Mouse (Mus musculus) kidney, embryonic 14.5 days (tissue): ENCODE data around the gene Kri1. TPM values are rescaled to one million over a fixed set of nuclear protein-coding genes. Genes with fewer than 3 reads are reported as not detected.
A peak's percentile ranks its signal among the peaks of the same experiment; 100 is the strongest.

Source experiments
- ATAC-seq: fragments of 200-750 bp; cut with Nextera tagmentation; 2 replicates; pipeline ENCODE4 v1.8.0; 2017; ENCODE audit warnings: moderate number of reproducible peaks, mild to moderate bottlenecking, moderate TSS enrichment, moderate library complexity; ENCODE audit not compliant: low FRiP score, low TSS enrichment
- H3K27ac ChIP-seq: fragments of 300-500 bp; sonication (generic); 2 replicates; pipeline ENCODE4 v1.5.1; 2014; ENCODE audit warnings: low read depth, mild to moderate bottlenecking, low read length, moderate library complexity, mixed read lengths
- H3K27me3 ChIP-seq: fragments of 300-500 bp; sonication (generic); 2 replicates; pipeline ENCODE4 v1.6.1; 2014; ENCODE audit warnings: mild to moderate bottlenecking, low read length; ENCODE audit not compliant: control insufficient read depth, insufficient read depth
- H3K36me3 ChIP-seq: fragments of 300-500 bp; sonication (generic); 2 replicates; pipeline ENCODE4 v1.6.1; 2014; ENCODE audit warnings: low read length, mixed read lengths; ENCODE audit not compliant: control insufficient read depth, insufficient read depth
- H3K4me1 ChIP-seq: fragments of 300-500 bp; sonication (generic); 2 replicates; pipeline ENCODE4 v1.6.1; 2014; ENCODE audit warnings: low read length, mixed read lengths; ENCODE audit not compliant: control insufficient read depth, insufficient read depth
- H3K4me2 ChIP-seq: fragments of 300-500 bp; sonication (generic); replicated peaks from 2 replicates; pipeline ENCODE4 v1.6.1; 2014; ENCODE audit warnings: low read depth, mild to moderate bottlenecking, low read length
- H3K4me3 ChIP-seq: fragments of 300-500 bp; sonication (generic); 2 replicates; pipeline ENCODE4 v1.5.1; 2014; ENCODE audit warnings: mild to moderate bottlenecking, low read length
- H3K9ac ChIP-seq: fragments of 300-500 bp; sonication (generic); 2 replicates; pipeline ENCODE4 v1.6.1; 2014; ENCODE audit warnings: low read depth, mild to moderate bottlenecking, low read length, moderate library complexity
- H3K9me3 ChIP-seq: fragments of 300-500 bp; sonication (generic); 2 replicates; pipeline ENCODE4 v1.6.1; 2016; ENCODE audit warnings: low read length; ENCODE audit not compliant: control insufficient read depth
- WGBS: fragments of 180-500 bp; shearing (Covaris S2); extraction: QIAGEN DNeasy Blood & Tissue Kit; methylation state at CpG from one replicate; pipeline ENCODE4 v1.1.7; 2014; 5-methylcytosine and 5-hydroxymethylcytosine counted together
- polyA plus RNA-seq: library from polyadenylated mRNA; unstranded; fragments of >200 nt; fragmentation: Nextera tagmentation; extraction: Ambion mirVana; gene quantifications from 2 replicates; pipeline ENCODE4 v1.2.1, GENCODE M21; 2014

Gene Kri1
- polyA plus RNA-seq: 15.3 and 18.6 TPM in 2 replicates

DNA sequence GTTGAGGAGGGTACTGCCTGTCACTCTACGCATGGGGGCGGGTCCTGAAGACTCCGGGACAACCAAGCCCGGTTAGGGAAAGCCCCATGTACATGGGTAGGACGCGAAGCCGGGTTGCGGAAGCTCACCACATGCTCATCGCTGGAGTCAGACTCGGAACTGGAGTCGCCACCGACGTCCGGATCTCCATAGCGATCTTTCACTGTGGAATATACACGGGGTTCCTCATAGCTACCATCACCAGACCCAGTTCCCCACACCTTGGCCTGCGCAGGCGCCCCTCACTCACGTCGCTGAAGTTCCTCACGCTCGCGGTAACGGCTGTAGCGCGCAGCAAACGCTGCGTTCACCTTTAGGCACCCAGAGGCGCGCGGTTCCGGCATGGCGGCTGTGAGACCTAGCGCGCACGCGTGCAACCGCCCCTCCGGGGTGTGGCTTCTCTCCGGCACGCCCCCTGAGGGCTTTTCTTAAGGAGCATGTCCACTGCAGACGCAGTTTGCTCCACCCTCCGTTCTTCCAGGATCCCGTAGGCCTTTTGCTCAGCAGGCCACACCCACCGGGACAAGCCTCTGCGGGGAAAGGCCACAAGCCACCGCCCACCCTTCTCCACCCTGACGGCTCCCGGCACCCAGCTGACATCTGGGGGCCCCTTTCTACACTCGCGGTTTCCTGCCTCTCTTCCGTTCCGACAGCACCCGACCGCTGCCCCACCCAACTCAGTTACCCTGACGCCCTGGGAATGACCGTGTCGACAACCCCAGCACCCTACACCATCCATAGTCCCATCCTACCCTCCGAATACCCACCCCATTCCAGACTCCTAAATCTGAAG lies at the start of gene Kri1:
Gene Kri1 (minus strand): TSS at position 399 of the 832 bp plus-strand sequence.
- no peaks in the 10 kb centered on the region for H3K27me3 ChIP-seq
- peaks cover 22% of the 10 kb centered on the region for H3K36me3 ChIP-seq
- peak within 1 kb of the TSS; percentile 84; the same call in 1 of the 2 replicates for H3K27ac ChIP-seq
- H3K4me3 ChIP-seq: peak within 1 kb of the TSS; percentile 86
- peak; percentile 72 for ATAC-seq
- H3K9ac ChIP-seq: peak within 1 kb of the TSS; percentile 84
- no peaks in the 10 kb centered on the region for H3K9me3 ChIP-seq
- peaks cover 27% of the 10 kb centered on the region for H3K4me1 ChIP-seq
- peak within 1 kb of the TSS; percentile 84 for H3K4me2 ChIP-seq
- under 1% methylated on average over 59 of the region's 59 CpGs for WGBS

DNA sequence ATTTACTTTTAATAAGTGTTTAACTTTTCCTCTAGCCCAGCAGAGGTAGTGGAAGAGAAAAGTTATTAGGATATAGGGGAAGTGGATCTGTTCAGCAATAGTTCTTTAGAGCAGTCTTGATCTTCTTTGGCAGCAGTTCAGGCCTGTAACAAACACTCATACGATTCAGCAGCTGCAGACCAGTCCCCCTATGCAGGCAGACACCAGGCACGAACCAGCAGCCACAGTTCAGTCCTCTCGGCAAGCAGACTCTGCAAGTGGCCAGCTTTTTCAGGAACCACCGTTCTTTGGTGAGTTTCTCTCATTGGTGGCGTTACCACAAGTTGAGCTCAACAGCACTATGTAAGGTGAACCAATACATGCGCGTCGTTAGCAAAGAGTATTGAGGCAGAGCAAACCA lies 48.7 kb upstream of the Kri1 start:
- ATAC-seq: no peak
- Histone ChIP-seq H3K27me3 (no peaks in the 10 kb centered on the region), H3K9ac (no peak overlapping the region), H3K4me2 (no peak overlapping the region), H3K4me1 (peaks cover 21% of the 10 kb centered on the region), H3K27ac (no peak overlapping the region), H3K36me3 (peaks cover under 1% of the 10 kb centered on the region; the same call in 1 of the 2 replicates), H3K9me3 (no peaks in the 10 kb centered on the region), H3K4me3 (no peak overlapping the region)
- 89% methylated on average over 8 of the region's 8 CpGs for WGBS

- Histone ChIP-seq H3K4me2 (no peak overlapping the region), H3K4me3 (no peak overlapping the region), H3K9ac (no peak overlapping the region), H3K27ac (no peak overlapping the region), H3K36me3 (no peaks in the 10 kb centered on the region), H3K9me3 (no peaks in the 10 kb centered on the region), H3K4me1 (peaks cover 21% of the 10 kb centered on the region), H3K27me3 (no peaks in the 10 kb centered on the region)
- no peak for ATAC-seq
- WGBS: 78% methylated on average over 4 of the region's 4 CpGs
Observed at GRCm38 (mm10) chr9:21335391-21335790, 47.6 kb upstream of the Kri1 start.

DNA sequence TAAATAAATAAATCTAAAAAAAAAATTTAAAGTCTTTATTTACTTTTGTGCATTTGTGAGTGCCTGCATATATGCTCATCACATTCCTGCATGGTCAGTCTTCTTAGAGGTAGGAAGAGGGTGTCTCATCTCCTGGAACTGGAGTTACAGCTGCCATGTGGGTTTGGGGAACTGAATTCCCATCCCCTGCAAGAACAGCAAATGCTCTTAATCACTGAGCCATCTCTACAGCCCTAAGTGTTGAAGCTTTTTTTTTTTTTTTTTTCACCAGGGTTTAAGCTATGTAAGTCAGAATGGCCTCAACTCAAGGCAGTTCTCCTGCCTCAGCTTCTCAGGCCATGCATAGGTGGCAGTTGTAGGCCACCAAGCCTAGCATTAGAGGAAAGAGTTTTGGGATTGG lies 47.0 kb upstream of the Kri1 start:
- H3K4me3 ChIP-seq: no peak overlapping the region
- no peak overlapping the region for H3K27ac ChIP-seq
- no peak overlapping the region for H3K9ac ChIP-seq
- peaks cover 21% of the 10 kb centered on the region for H3K4me1 ChIP-seq
- H3K27me3 ChIP-seq: no peaks in the 10 kb centered on the region
- H3K36me3 ChIP-seq: no peaks in the 10 kb centered on the region
- ATAC-seq: no peak
- H3K9me3 ChIP-seq: no peaks in the 10 kb centered on the region
- H3K4me2 ChIP-seq: no peak overlapping the region

DNA sequence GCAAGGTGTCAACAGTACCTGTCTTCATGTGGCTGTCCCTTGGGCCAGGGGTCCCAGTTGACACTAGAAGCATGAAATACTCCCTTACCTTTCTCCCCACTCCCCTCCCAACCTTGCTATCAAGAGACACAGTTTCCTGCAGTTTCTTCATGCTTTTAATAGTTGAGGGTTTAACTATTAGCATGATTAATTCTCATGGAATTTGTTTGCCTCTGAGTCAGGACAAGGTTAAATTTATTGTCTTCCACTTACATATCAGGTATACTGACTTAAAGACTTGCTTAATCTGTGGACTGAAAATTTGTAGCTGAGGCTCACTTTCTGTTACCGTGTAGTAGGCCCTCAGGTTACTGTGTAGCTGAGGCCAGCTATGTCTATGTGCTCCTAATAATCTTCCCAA lies 45.8 kb upstream of the Kri1 start:
- Histone ChIP-seq H3K4me1 (peaks cover 21% of the 10 kb centered on the region), H3K9me3 (no peaks in the 10 kb centered on the region), H3K36me3 (no peaks in the 10 kb centered on the region), H3K4me2 (no peak overlapping the region), H3K9ac (no peak overlapping the region), H3K27me3 (no peaks in the 10 kb centered on the region), H3K4me3 (no peak overlapping the region), H3K27ac (no peak overlapping the region)
- 66% methylated on average over 1 of the region's 1 CpGs for WGBS
- ATAC-seq: no peak

- ATAC-seq: no peak
- no peak overlapping the region for H3K4me3 ChIP-seq
- 43% methylated on average over 9 of the region's 9 CpGs for WGBS
- H3K9ac ChIP-seq: 0 out of 2 replicates have a peak overlapping the region, but pooled peaks have one; percentile 18
- no peak overlapping the region for H3K4me2 ChIP-seq
- no peaks in the 10 kb centered on the region for H3K36me3 ChIP-seq
- H3K27ac ChIP-seq: peak overlapping the region; percentile 2; the same call in 1 of the 2 replicates
- H3K27me3 ChIP-seq: no peaks in the 10 kb centered on the region
- H3K4me1 ChIP-seq: peaks cover 14% of the 10 kb centered on the region
- H3K9me3 ChIP-seq: no peaks in the 10 kb centered on the region
Observed at GRCm38 (mm10) chr9:21332161-21333061, 44.6 kb upstream of the Kri1 start.

GRCm38 (mm10) chr9:21331365-21332140 lies 43.8 kb upstream of the Kri1 start:
- Histone ChIP-seq H3K36me3 (no peaks in the 10 kb centered on the region), H3K4me2 (no peak overlapping the region), H3K4me1 (peaks cover 11% of the 10 kb centered on the region), H3K27ac (no peak overlapping the region), H3K9me3 (no peaks in the 10 kb centered on the region), H3K4me3 (no peak overlapping the region), H3K9ac (no peak overlapping the region), H3K27me3 (no peaks in the 10 kb centered on the region)
- 78% methylated on average over 12 of the region's 12 CpGs for WGBS
- no peak for ATAC-seq

GRCm38 (mm10) chr9:21329699-21330289 lies 42.0 kb upstream of the Kri1 start:
- Histone ChIP-seq H3K27me3 (no peaks in the 10 kb centered on the region), H3K27ac (no peak overlapping the region), H3K4me1 (peaks cover 11% of the 10 kb centered on the region), H3K4me3 (no peak overlapping the region), H3K9me3 (no peaks in the 10 kb centered on the region), H3K4me2 (no peak overlapping the region), H3K9ac (no peak overlapping the region), H3K36me3 (no peaks in the 10 kb centered on the region)
- no peak for ATAC-seq
- WGBS: 90% methylated on average over 10 of the region's 10 CpGs
